Mouse (Mus musculus): ENCODE data around the gene H3f3b. TPM values are rescaled to one million over a fixed set of nuclear protein-coding genes. Genes with fewer than 3 reads are reported as not detected.

Gene H3f3b
- total and polyA plus RNA-seq, 2 experiments from 2014 or later = 627 to 2,179 TPM

DNA sequence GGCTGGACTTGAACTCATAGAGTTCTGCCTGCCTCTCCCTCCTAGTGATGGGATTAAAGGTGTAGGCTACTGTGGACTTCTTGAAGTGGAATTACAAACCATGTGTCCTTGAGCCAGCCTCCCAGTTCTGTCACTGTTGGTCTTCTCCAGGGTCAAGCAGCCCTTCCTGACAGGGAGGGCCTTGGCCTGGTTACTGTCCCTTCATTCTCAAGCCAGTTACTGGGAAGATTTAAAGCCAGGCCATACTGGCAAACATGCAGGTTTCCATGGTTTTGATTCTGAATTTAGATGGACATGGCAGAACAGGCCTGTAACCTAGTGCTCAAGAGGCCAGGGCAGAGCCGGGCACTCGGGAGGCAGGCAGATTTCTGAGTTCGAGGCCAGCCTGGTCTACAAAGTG, 32.5 kb downstream of the H3f3b start:
- no peaks in the 10 kb centered on the region for H3K9me3 ChIP-seq (ENCODE audit: low read length)
- no peak overlapping the region for H3K27ac ChIP-seq
- H3K9ac ChIP-seq (replicated peaks; ENCODE audit: low read length) = no peak overlapping the region
- WGBS = 88% methylated on average over 3 of the region's 3 CpGs
- H3K4me1 ChIP-seq (ENCODE audit: insufficient read depth, low read length) = no peaks in the 10 kb centered on the region
- ATAC-seq = no peak
- no peak for DNase-seq (ENCODE audit: low spot score)
- no peak for TF ChIP-seq CTCF (IDR thresholded peaks at IDR 0.05; ENCODE audit: low read depth)
- no peak overlapping the region for H3K4me3 ChIP-seq (ENCODE audit: low read length)
- no peak overlapping the region for H3K4me2 ChIP-seq (ENCODE audit: low read depth, low read length)
- H3K36me3 ChIP-seq (ENCODE audit: insufficient read depth, low read length) = no peaks in the 10 kb centered on the region
- H3K27me3 ChIP-seq (ENCODE audit: insufficient read depth, low read length) = no peaks in the 10 kb centered on the region

DNA sequence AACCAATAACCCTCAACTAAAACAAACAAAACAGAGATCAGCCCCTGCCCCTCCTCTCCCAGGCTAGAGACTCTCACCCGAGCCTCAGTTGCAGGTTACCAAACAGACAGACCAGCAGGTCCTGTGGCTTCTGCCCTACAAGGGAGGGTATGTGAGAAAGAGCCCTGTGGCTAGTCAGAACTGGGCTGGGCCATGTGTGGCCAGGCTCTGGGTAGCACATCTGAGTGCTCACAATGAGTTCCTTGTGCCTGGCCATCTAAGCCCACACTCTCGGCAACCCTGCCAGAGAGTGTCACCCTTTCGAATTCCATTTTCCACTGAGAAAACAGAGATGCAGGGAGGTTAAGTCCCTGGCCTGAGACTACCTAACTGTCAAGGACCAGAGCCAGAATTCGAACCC, 35.7 kb downstream of the H3f3b start:
- H3K9ac ChIP-seq (replicated peaks; ENCODE audit: low read length) = no peak overlapping the region
- no peak overlapping the region for H3K27ac ChIP-seq
- WGBS = 59% methylated on average over 4 of the region's 4 CpGs
- TF ChIP-seq CTCF (IDR thresholded peaks at IDR 0.05; ENCODE audit: low read depth) = no peak
- no peaks in the 10 kb centered on the region for H3K4me1 ChIP-seq (ENCODE audit: insufficient read depth, low read length)
- no peak overlapping the region for H3K4me2 ChIP-seq (ENCODE audit: low read depth, low read length)
- H3K4me3 ChIP-seq (ENCODE audit: low read length) = no peak overlapping the region
- H3K9me3 ChIP-seq (ENCODE audit: low read length) = no peaks in the 10 kb centered on the region
- H3K27me3 ChIP-seq (ENCODE audit: insufficient read depth, low read length) = no peaks in the 10 kb centered on the region
- ATAC-seq = no peak
- H3K36me3 ChIP-seq (ENCODE audit: insufficient read depth, low read length) = no peaks in the 10 kb centered on the region
- DNase-seq (ENCODE audit: low spot score) = no peak

- ATAC-seq (no peak), DNase-seq (ENCODE audit: low spot score) (no peak)
- H3K9ac ChIP-seq (replicated peaks; ENCODE audit: low read length) = no peak overlapping the region
- no peaks in the 10 kb centered on the region for H3K9me3 ChIP-seq (ENCODE audit: low read length)
- H3K4me3 ChIP-seq (ENCODE audit: low read length) = no peak overlapping the region
- H3K4me1 ChIP-seq (ENCODE audit: insufficient read depth, low read length) = no peaks in the 10 kb centered on the region
- TF ChIP-seq CTCF (IDR thresholded peaks at IDR 0.05; ENCODE audit: low read depth) = no peak
- WGBS = 31% methylated on average over 13 of the region's 15 CpGs
- no peak overlapping the region for H3K27ac ChIP-seq
- no peaks in the 10 kb centered on the region for H3K36me3 ChIP-seq (ENCODE audit: insufficient read depth, low read length)
- H3K4me2 ChIP-seq (ENCODE audit: low read depth, low read length) = no peak overlapping the region
- H3K27me3 ChIP-seq (ENCODE audit: insufficient read depth, low read length) = no peaks in the 10 kb centered on the region
Observed at GRCm38 (mm10) chr11:115989686-115990085, 38.1 kb downstream of the H3f3b start.

- ATAC-seq = no peak
- 81% methylated on average over 8 of the region's 8 CpGs for WGBS
- H3K27me3 ChIP-seq (ENCODE audit: insufficient read depth, low read length) = no peaks in the 10 kb centered on the region
Observed at GRCm38 (mm10) chr11:115983291-115983690, 44.5 kb downstream of the H3f3b start.

DNA sequence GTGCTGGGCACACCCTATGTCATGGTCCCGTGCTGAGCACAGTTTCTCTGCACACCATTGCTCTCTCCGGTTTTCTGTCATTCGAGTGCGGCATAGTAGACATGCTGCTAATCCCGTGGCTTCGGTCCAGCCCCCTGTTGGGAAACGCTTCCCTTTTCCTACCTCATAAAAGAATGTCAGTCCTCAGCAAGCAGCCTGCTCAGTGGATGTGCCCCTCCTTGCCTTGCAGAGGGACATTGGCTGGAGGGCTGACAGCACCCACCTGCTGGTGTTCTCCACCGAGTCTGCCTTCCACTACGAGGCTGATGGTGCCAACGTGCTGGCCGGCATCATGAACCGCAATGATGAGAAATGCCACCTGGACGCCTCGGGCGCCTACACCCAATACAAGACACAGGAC, 45.3 kb downstream of the H3f3b start:
- Histone ChIP-seq H3K4me2 (ENCODE audit: low read depth, low read length) (no peak overlapping the region), H3K27me3 (ENCODE audit: insufficient read depth, low read length) (no peaks in the 10 kb centered on the region), H3K9me3 (ENCODE audit: low read length) (no peaks in the 10 kb centered on the region), H3K4me1 (ENCODE audit: insufficient read depth, low read length) (no peaks in the 10 kb centered on the region), H3K27ac (no peak overlapping the region), H3K9ac (replicated peaks; ENCODE audit: low read length) (no peak overlapping the region), H3K36me3 (ENCODE audit: insufficient read depth, low read length) (no peaks in the 10 kb centered on the region), H3K4me3 (ENCODE audit: low read length) (no peak overlapping the region)
- TF ChIP-seq CTCF (IDR thresholded peaks at IDR 0.05; ENCODE audit: low read depth) = no peak
- WGBS = 76% methylated on average over 15 of the region's 15 CpGs
- ATAC-seq (no peak), DNase-seq (ENCODE audit: low spot score) (no peak)

More at GRCm38 (mm10) chr11:115983291-115983690, 44.5 kb downstream of the H3f3b start:
- DNase-seq (ENCODE audit: low spot score) = no peak
- no peaks in the 10 kb centered on the region for H3K36me3 ChIP-seq (ENCODE audit: insufficient read depth, low read length)
- H3K4me1 ChIP-seq (ENCODE audit: insufficient read depth, low read length) = no peaks in the 10 kb centered on the region
- no peak overlapping the region for H3K9ac ChIP-seq (replicated peaks; ENCODE audit: low read length)
- H3K4me2 ChIP-seq (ENCODE audit: low read depth, low read length) = no peak overlapping the region
- no peak overlapping the region for H3K27ac ChIP-seq
- H3K4me3 ChIP-seq (ENCODE audit: low read length) = no peak overlapping the region
- H3K9me3 ChIP-seq (ENCODE audit: low read length) = no peaks in the 10 kb centered on the region
- no peak for TF ChIP-seq CTCF (IDR thresholded peaks at IDR 0.05; ENCODE audit: low read depth)

- Histone ChIP-seq H3K4me1 (ENCODE audit: insufficient read depth, low read length) (0 out of 2 replicates have a peak, but pooled peaks cover 3% of the 10 kb centered on the region), H3K27ac (0 out of 2 replicates have a peak overlapping the region, but pooled peaks have one; percentile 1), H3K4me2 (ENCODE audit: low read depth, low read length) (peak overlapping the region; percentile 61), H3K27me3 (ENCODE audit: insufficient read depth, low read length) (peaks cover 7% of the 10 kb centered on the region; the same call in 1 of the 2 replicates), H3K9me3 (ENCODE audit: low read length) (no peaks in the 10 kb centered on the region), H3K9ac (replicated peaks; ENCODE audit: low read length) (no peak overlapping the region), H3K4me3 (ENCODE audit: low read length) (peak overlapping the region; percentile 37), H3K36me3 (ENCODE audit: insufficient read depth, low read length) (no peaks in the 10 kb centered on the region)
- TF ChIP-seq CTCF (IDR thresholded peaks at IDR 0.05; ENCODE audit: low read depth) = no peak
- DNase-seq (ENCODE audit: low spot score) = no peak
- no peak for ATAC-seq
- 22% methylated on average over 12 of the region's 12 CpGs for WGBS
Observed at GRCm38 (mm10) chr11:115975544-115975943, 52.2 kb downstream of the H3f3b start.

DNA sequence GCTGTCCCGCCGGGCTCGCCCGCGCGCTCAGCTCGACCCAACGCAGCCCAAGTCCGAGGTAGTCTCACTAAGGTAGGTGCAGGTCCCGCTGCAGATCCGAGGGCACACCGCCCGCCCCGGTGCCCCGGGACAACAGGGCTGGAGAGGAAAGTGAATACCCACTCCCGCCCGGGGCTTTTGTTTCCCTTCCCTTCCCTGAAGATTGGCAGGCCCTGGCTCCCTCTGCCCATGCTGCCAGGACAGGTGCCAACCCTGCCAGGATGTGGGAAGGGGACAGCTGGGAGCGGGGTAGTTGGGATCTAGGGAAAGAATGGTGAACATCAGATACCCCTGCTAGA, 52.7 kb downstream of the H3f3b start:
- ATAC-seq = peak; percentile 55; the same call in 1 of the 2 replicates
- 3% methylated on average over 16 of the region's 18 CpGs for WGBS
- H3K36me3 ChIP-seq (ENCODE audit: insufficient read depth, low read length) = no peaks in the 10 kb centered on the region
- no peaks in the 10 kb centered on the region for H3K9me3 ChIP-seq (ENCODE audit: low read length)
- H3K9ac ChIP-seq (replicated peaks; ENCODE audit: low read length) = peak overlapping the region; percentile 45
- peak; percentile 32 for DNase-seq (ENCODE audit: low spot score)
- H3K27ac ChIP-seq = 0 out of 2 replicates have a peak overlapping the region, but pooled peaks have one; percentile 3
- TF ChIP-seq CTCF (IDR thresholded peaks at IDR 0.05; ENCODE audit: low read depth) = no peak
- H3K4me1 ChIP-seq (ENCODE audit: insufficient read depth, low read length) = 0 out of 2 replicates have a peak, but pooled peaks cover 3% of the 10 kb centered on the region
- H3K4me3 ChIP-seq (ENCODE audit: low read length) = peak overlapping the region; percentile 37
- peaks cover 7% of the 10 kb centered on the region; the same call in 1 of the 2 replicates for H3K27me3 ChIP-seq (ENCODE audit: insufficient read depth, low read length)
- peak overlapping the region; percentile 61 for H3K4me2 ChIP-seq (ENCODE audit: low read depth, low read length)
